Mouse (Mus musculus) embryonic stem cell, embryonic (primary cell): Measurements from ENCODE around the gene Alcam.

Source experiments
- CTCF ChIA-PET, 4 experiments: fragments of 300-600 bp in 2 of 4; fragments of 350-600 bp in 2 of 4; sonication (Branson Sonifier 250); formaldehyde crosslinking; loops; one replicate each; lab custom pipeline; 2022; ENCODE audit warnings: inconsistent platforms in 2 of 4; lab: Charles Lee
- POLR2A ChIA-PET, 4 experiments: fragments of 300-600 bp in 2 of 4; fragments of 350-600 bp in 2 of 4; sonication (Branson Sonifier 250); formaldehyde crosslinking; loops; one replicate each; lab custom pipeline; 2022; ENCODE audit warnings: antibody characterized with exemption in 4 of 4, inconsistent platforms in 1 of 4; lab: Charles Lee

Alcam gene

GRCm38 (mm10) chr16:52302790-52303531 lies 150.9 kb downstream of the Alcam start:
- POLR2A ChIA-PET, result no interaction called here

GRCm38 (mm10) chr16:52301730-52302129 lies 152.1 kb downstream of the Alcam start:
- CTCF ChIA-PET, result no interaction called here
- POLR2A ChIA-PET, result no interaction called here

More at GRCm38 (mm10) chr16:52302790-52303531, 150.9 kb downstream of the Alcam start:
- CTCF ChIA-PET, result no interaction called here

- CTCF ChIA-PET, result no interaction called here
- POLR2A ChIA-PET, result no interaction called here
These were observed 157.5 kb downstream of the Alcam start for GRCm38 (mm10) chr16:52296376-52296775.

GRCm38 (mm10) chr16:52295535-52295934 lies 158.3 kb downstream of the Alcam start:
- POLR2A ChIA-PET, result no interaction called here
- CTCF ChIA-PET, result no interaction called here

- POLR2A ChIA-PET, result no interaction called here
- CTCF ChIA-PET, result no interaction called here
These were observed 161.3 kb downstream of the Alcam start for GRCm38 (mm10) chr16:52292440-52293048.

- ChIA-PET CTCF (no interaction called here), POLR2A (no interaction called here)
These were observed 173.7 kb downstream of the Alcam start for GRCm38 (mm10) chr16:52280186-52280585.

GRCm38 (mm10) chr16:52265066-52265465 lies 188.8 kb downstream of the Alcam start:
- ChIA-PET CTCF (no interaction called here), POLR2A (no interaction called here)

- CTCF ChIA-PET, result no interaction called here
- POLR2A ChIA-PET, result no interaction called here
These were observed 190.1 kb downstream of the Alcam start for GRCm38 (mm10) chr16:52263751-52264150.

- CTCF ChIA-PET, result no interaction called here
- POLR2A ChIA-PET, result no interaction called here
These were observed 191.3 kb downstream of the Alcam start for GRCm38 (mm10) chr16:52262582-52262981.

GRCm38 (mm10) chr16:52261755-52262154 lies 192.1 kb downstream of the Alcam start:
- CTCF ChIA-PET, result no interaction called here
- POLR2A ChIA-PET, result no interaction called here

- POLR2A ChIA-PET, result no interaction called here
- CTCF ChIA-PET, result no interaction called here
These were observed 202.9 kb downstream of the Alcam start for GRCm38 (mm10) chr16:52250935-52251334.

- POLR2A ChIA-PET, result no interaction called here
- CTCF ChIA-PET, result no interaction called here
These were observed 203.7 kb downstream of the Alcam start for GRCm38 (mm10) chr16:52250196-52250595.

GRCm38 (mm10) chr16:52243421-52243973 lies 210.4 kb downstream of the Alcam start:
- POLR2A ChIA-PET, result no interaction called here
- CTCF ChIA-PET, result no interaction called here

GRCm38 (mm10) chr16:52242144-52242543 lies 211.7 kb downstream of the Alcam start:
- ChIA-PET CTCF (interaction anchor here in 1 of 4 experiments (0.6 kb wide), 1 partner anchor 13 kb away, joined by 8 read pairs; no protein-coding TSS in a partner anchor), POLR2A (no interaction called here)

- ChIA-PET CTCF (no interaction called here), POLR2A (no interaction called here)
These were observed 223.9 kb downstream of the Alcam start for GRCm38 (mm10) chr16:52229930-52230329.

- ChIA-PET POLR2A (no interaction called here), CTCF (no interaction called here)
These were observed 224.4 kb downstream of the Alcam start for GRCm38 (mm10) chr16:52229446-52229845.

GRCm38 (mm10) chr16:52222896-52223295 lies 231.0 kb downstream of the Alcam start:
- CTCF ChIA-PET, result no interaction called here
- POLR2A ChIA-PET, result no interaction called here

GRCm38 (mm10) chr16:52219069-52219468 lies 234.8 kb downstream of the Alcam start:
- ChIA-PET CTCF (no interaction called here), POLR2A (interaction anchor here in 1 of 4 experiments (0.6 kb wide), 1 partner anchor 43 kb away, joined by 6 read pairs; no protein-coding TSS in a partner anchor)

GRCm38 (mm10) chr16:52210844-52211606 lies 242.8 kb downstream of the Alcam start:
- POLR2A ChIA-PET, result no interaction called here

GRCm38 (mm10) chr16:52200107-52200506 lies 253.8 kb downstream of the Alcam start:
- ChIA-PET POLR2A (no interaction called here), CTCF (no interaction called here)

More at GRCm38 (mm10) chr16:52210844-52211606, 242.8 kb downstream of the Alcam start:
- CTCF ChIA-PET, result no interaction called here
